Mouse (Mus musculus): ENCODE measurements at regions not wholly inside any gene's neighbourhood (a gene's known extent, or its start where the extent isn't known, plus 50 kb on each side); places are given as distances from the start of the nearest gene placed in this dataset. TPM values are rescaled to one million over a fixed set of nuclear protein-coding genes. Genes with fewer than 3 reads are reported as not detected.

Small RNA genes lying in the stretch of these regions (microRNA-seq; reads per million reads assigned to microRNA genes)
- gene Gm44497: not detected

All from lung, embryonic 16.5 days (tissue).